Mouse (Mus musculus): ENCODE measurements at regions not wholly inside any gene's neighbourhood (a gene's known extent, or its start where the extent isn't known, plus 50 kb on each side); places are given as distances from the start of the nearest gene placed in this dataset.

DNA sequence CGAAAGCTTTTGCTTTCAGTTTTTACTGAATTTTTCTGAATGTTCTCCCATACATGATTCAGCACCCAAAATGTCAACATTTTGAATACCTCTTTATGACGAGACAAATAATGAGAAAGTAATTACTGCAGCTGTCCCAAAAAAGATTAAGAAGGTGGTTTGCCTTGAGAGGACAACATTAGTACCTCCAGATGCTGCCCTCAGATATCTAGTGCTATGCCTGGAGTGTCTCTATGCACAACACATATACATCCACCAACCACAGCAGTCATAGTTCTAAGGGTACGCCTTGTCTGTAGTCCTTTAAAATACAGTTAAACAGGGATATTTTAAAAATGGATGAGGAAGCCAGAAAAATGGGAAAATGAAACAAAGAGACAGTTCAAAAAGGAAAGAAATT lies 81.1 kb upstream of the Gpc5 start:
- Histone ChIP-seq H3K4me3 (ENCODE audit: low read depth, low read length) (no peak overlapping the region), H3K4me2 (ENCODE audit: low read depth, low read length, poor library complexity, severe bottlenecking) (no peak overlapping the region), H3K27me3 (ENCODE audit: insufficient read depth, low read length) (no peaks in the 10 kb centered on the region), H3K36me3 (ENCODE audit: insufficient read depth, low read length) (no peaks in the 10 kb centered on the region), H3K9ac (replicated peaks; ENCODE audit: low read length, poor library complexity, severe bottlenecking) (no peak overlapping the region), H3K27ac (ENCODE audit: low read depth, low read length) (no peak overlapping the region), H3K9me3 (ENCODE audit: low read length) (no peaks in the 10 kb centered on the region), H3K4me1 (ENCODE audit: insufficient read depth, low read length) (no peaks in the 10 kb centered on the region)
- WGBS, result 91% methylated on average over 3 of the region's 3 CpGs
- DNase-seq (ENCODE audit: low spot score), result no peak
- no peak for TF ChIP-seq CTCF (IDR thresholded peaks at IDR 0.05)
- no peak for ATAC-seq (ENCODE audit: low FRiP score)

- TF ChIP-seq CTCF (IDR thresholded peaks at IDR 0.05), result peak; percentile 50
- Histone ChIP-seq H3K9ac (replicated peaks; ENCODE audit: low read length, poor library complexity, severe bottlenecking) (no peak overlapping the region), H3K9me3 (ENCODE audit: low read length) (no peaks in the 10 kb centered on the region), H3K36me3 (ENCODE audit: insufficient read depth, low read length) (no peaks in the 10 kb centered on the region), H3K27me3 (ENCODE audit: insufficient read depth, low read length) (no peaks in the 10 kb centered on the region), H3K27ac (ENCODE audit: low read depth, low read length) (no peak overlapping the region), H3K4me1 (ENCODE audit: insufficient read depth, low read length) (no peaks in the 10 kb centered on the region), H3K4me2 (ENCODE audit: low read depth, low read length, poor library complexity, severe bottlenecking) (no peak overlapping the region), H3K4me3 (ENCODE audit: low read depth, low read length) (no peak overlapping the region)
- WGBS, result 26% methylated on average over 5 of the region's 5 CpGs
- 0 out of 2 replicates have a peak, but pooled peaks have one; percentile 23 for ATAC-seq (ENCODE audit: low FRiP score)
- DNase-seq (ENCODE audit: low spot score), result peak; percentile 25
Measured at GRCm38 (mm10) chr14:115015299-115015698, 76.7 kb upstream of the Gpc5 start.

DNA sequence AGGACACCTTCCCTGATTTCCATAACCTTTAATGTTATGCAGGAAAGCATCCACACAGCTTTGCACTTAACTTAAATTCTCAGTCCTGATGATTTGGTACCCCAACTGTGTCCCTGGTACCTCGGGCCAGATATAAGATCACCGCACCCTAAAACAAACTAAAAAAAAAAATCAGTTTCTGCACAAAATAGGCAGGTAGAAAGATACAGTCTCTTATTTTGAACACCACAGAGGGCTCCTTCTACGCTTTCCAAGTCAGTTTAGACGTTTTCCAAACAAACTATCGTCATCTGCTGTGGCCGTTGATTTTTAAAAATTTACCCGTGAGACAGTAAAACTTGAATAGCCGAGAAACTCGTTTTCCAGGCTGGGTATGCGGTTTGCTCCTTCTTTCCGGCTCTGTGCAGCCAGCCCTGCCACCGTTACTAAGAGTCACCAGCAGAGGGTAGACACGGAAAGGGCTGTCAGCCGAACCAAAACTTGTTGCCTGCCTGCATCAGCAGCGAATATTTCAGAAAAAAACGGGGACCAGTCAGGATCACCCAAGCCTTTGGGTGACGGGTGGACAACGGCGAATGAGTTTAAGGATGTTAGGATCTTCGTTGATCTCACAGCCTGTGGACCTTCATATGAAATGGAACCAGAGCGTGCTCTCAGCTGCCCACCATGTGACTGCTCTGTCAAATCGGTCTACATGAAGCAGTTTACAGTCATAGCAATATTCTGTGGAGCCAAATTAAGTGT lies 74.4 kb upstream of the Gpc5 start:
- peak; percentile 73 for DNase-seq (ENCODE audit: low spot score)
- H3K4me3 ChIP-seq (ENCODE audit: low read depth, low read length), result peak overlapping the region; percentile 36
- no peaks in the 10 kb centered on the region for H3K27me3 ChIP-seq (ENCODE audit: insufficient read depth, low read length)
- TF ChIP-seq CTCF (IDR thresholded peaks at IDR 0.05), result peak; percentile 87
- H3K4me1 ChIP-seq (ENCODE audit: insufficient read depth, low read length), result no peaks in the 10 kb centered on the region
- no peak overlapping the region for H3K9ac ChIP-seq (replicated peaks; ENCODE audit: low read length, poor library complexity, severe bottlenecking)
- 16% methylated on average over 22 of the region's 22 CpGs for WGBS
- H3K27ac ChIP-seq (ENCODE audit: low read depth, low read length), result no peak overlapping the region
- peak; percentile 89 for ATAC-seq (ENCODE audit: low FRiP score)
- H3K4me2 ChIP-seq (ENCODE audit: low read depth, low read length, poor library complexity, severe bottlenecking), result peak overlapping the region; percentile 50
- H3K36me3 ChIP-seq (ENCODE audit: insufficient read depth, low read length), result no peaks in the 10 kb centered on the region
- H3K9me3 ChIP-seq (ENCODE audit: low read length), result no peaks in the 10 kb centered on the region

DNA sequence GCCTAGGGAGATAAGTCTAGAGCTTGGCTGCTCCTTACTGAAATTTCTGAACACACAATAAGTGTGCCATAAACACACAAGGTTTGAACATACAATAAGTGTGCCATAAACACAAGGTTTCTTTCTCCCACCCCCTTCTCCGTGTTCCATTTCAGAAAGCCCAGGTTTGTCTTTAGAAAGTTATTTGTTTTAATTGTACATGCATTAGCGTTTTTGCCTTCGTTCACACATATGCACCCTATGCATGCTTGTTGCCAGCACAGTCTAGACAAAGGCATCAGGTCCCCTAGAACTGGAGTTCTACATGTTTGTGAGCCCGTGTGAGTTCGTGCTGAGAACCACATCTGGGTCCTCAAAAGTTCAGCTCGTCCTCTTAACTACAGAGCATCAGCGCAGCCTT lies 64.0 kb upstream of the Gpc5 start:
- ATAC-seq (ENCODE audit: low FRiP score) (no peak), DNase-seq (ENCODE audit: low spot score) (no peak)
- H3K9me3 ChIP-seq (ENCODE audit: low read length), result no peaks in the 10 kb centered on the region
- no peaks in the 10 kb centered on the region for H3K27me3 ChIP-seq (ENCODE audit: insufficient read depth, low read length)
- no peaks in the 10 kb centered on the region for H3K4me1 ChIP-seq (ENCODE audit: insufficient read depth, low read length)
- H3K36me3 ChIP-seq (ENCODE audit: insufficient read depth, low read length), result no peaks in the 10 kb centered on the region
- no peak overlapping the region for H3K9ac ChIP-seq (replicated peaks; ENCODE audit: low read length, poor library complexity, severe bottlenecking)
- H3K4me2 ChIP-seq (ENCODE audit: low read depth, low read length, poor library complexity, severe bottlenecking), result no peak overlapping the region
- 89% methylated on average over 7 of the region's 7 CpGs for WGBS
- no peak overlapping the region for H3K27ac ChIP-seq (ENCODE audit: low read depth, low read length)
- no peak overlapping the region for H3K4me3 ChIP-seq (ENCODE audit: low read depth, low read length)
- no peak for TF ChIP-seq CTCF (IDR thresholded peaks at IDR 0.05)

GRCm38 (mm10) chr14:115031734-115032133 lies 60.3 kb upstream of the Gpc5 start:
- no peaks in the 10 kb centered on the region for H3K4me1 ChIP-seq (ENCODE audit: insufficient read depth, low read length)
- H3K27ac ChIP-seq (ENCODE audit: low read depth, low read length), result no peak overlapping the region
- no peak overlapping the region for H3K4me3 ChIP-seq (ENCODE audit: low read depth, low read length)
- no peak for TF ChIP-seq CTCF (IDR thresholded peaks at IDR 0.05)
- H3K27me3 ChIP-seq (ENCODE audit: insufficient read depth, low read length), result no peaks in the 10 kb centered on the region
- H3K36me3 ChIP-seq (ENCODE audit: insufficient read depth, low read length), result no peaks in the 10 kb centered on the region
- ATAC-seq (ENCODE audit: low FRiP score), result no peak
- no peaks in the 10 kb centered on the region for H3K9me3 ChIP-seq (ENCODE audit: low read length)
- DNase-seq (ENCODE audit: low spot score), result no peak
- no peak overlapping the region for H3K4me2 ChIP-seq (ENCODE audit: low read depth, low read length, poor library complexity, severe bottlenecking)
- H3K9ac ChIP-seq (replicated peaks; ENCODE audit: low read length, poor library complexity, severe bottlenecking), result no peak overlapping the region
- WGBS, result 54% methylated on average over 4 of the region's 4 CpGs

GRCm38 (mm10) chr14:115033375-115033969 lies 58.5 kb upstream of the Gpc5 start:
- H3K9me3 ChIP-seq (ENCODE audit: low read length), result no peaks in the 10 kb centered on the region
- H3K4me2 ChIP-seq (ENCODE audit: low read depth, low read length, poor library complexity, severe bottlenecking), result no peak overlapping the region
- ATAC-seq (ENCODE audit: low FRiP score) (no peak), DNase-seq (ENCODE audit: low spot score) (no peak)
- H3K36me3 ChIP-seq (ENCODE audit: insufficient read depth, low read length), result no peaks in the 10 kb centered on the region
- no peak overlapping the region for H3K9ac ChIP-seq (replicated peaks; ENCODE audit: low read length, poor library complexity, severe bottlenecking)
- H3K27ac ChIP-seq (ENCODE audit: low read depth, low read length), result no peak overlapping the region
- H3K4me3 ChIP-seq (ENCODE audit: low read depth, low read length), result no peak overlapping the region
- no peak for TF ChIP-seq CTCF (IDR thresholded peaks at IDR 0.05)
- 95% methylated on average over 5 of the region's 5 CpGs for WGBS
- H3K4me1 ChIP-seq (ENCODE audit: insufficient read depth, low read length), result no peaks in the 10 kb centered on the region
- H3K27me3 ChIP-seq (ENCODE audit: insufficient read depth, low read length), result no peaks in the 10 kb centered on the region
